Mouse (Mus musculus) erythroblast, embryonic 14.5 days (primary cell): ENCODE measurements around the gene Ccdc13.

ENCODE experiments used
- GATA1 ChIP-seq: IDR thresholded peaks from 2 replicates; pipeline ENCODE4 v1.6.1; 2012; ENCODE audit warnings: low read length, inconsistent platforms, mixed read lengths
- TAL1 ChIP-seq: IDR thresholded peaks from 3 replicates; pipeline ENCODE4 v1.6.1; 2012; ENCODE audit warnings: low read length, inconsistent platforms, mixed read lengths

- TF ChIP-seq GATA1 (no peak), TAL1 (no peak)
These were observed 82.5 kb downstream of the Ccdc13 start for GRCm38 (mm10) chr9:121756785-121757184.
